Mouse (Mus musculus) brain, embryonic 14.5 days (tissue): ENCODE data around the gene Zfp367.

ENCODE experiments used
- CTCF ChIP-seq: fragments of 200-500 bp; IDR thresholded peaks from 2 replicates; pipeline ENCODE4 v1.5.1; 2012; ENCODE audit warnings: inconsistent platforms, mild to moderate bottlenecking, moderate library complexity, borderline replicate concordance; ENCODE audit not compliant: insufficient read depth, insufficient read length; ENCODE audit errors: extremely low read depth
- POLR2A ChIP-seq: fragments of 200-500 bp; IDR thresholded peaks from 2 replicates; pipeline ENCODE4 v1.6.1; 2012; ENCODE audit warnings: mild to moderate bottlenecking, inconsistent platforms, borderline replicate concordance; ENCODE audit not compliant: poor library complexity, insufficient read depth, insufficient read length, severe bottlenecking; ENCODE audit errors: extremely low read depth

- no peak for TF ChIP-seq POLR2A
- TF ChIP-seq CTCF, result no peak
Measured at GRCm38 (mm10) chr13:64105690-64106089, 47.3 kb downstream of the Zfp367 start.
